Mouse (Mus musculus) brain, embryonic 14.5 days (tissue): Measurements from ENCODE around the gene Rufy1.

Source experiments
- CTCF ChIP-seq: fragments of 200-500 bp; IDR thresholded peaks from 2 replicates; pipeline ENCODE4 v1.5.1; 2012; ENCODE audit warnings: inconsistent platforms, mild to moderate bottlenecking, moderate library complexity, borderline replicate concordance; ENCODE audit not compliant: insufficient read depth, insufficient read length; ENCODE audit errors: extremely low read depth
- POLR2A ChIP-seq: fragments of 200-500 bp; IDR thresholded peaks from 2 replicates; pipeline ENCODE4 v1.6.1; 2012; ENCODE audit warnings: mild to moderate bottlenecking, inconsistent platforms, borderline replicate concordance; ENCODE audit not compliant: poor library complexity, insufficient read depth, insufficient read length, severe bottlenecking; ENCODE audit errors: extremely low read depth

DNA sequence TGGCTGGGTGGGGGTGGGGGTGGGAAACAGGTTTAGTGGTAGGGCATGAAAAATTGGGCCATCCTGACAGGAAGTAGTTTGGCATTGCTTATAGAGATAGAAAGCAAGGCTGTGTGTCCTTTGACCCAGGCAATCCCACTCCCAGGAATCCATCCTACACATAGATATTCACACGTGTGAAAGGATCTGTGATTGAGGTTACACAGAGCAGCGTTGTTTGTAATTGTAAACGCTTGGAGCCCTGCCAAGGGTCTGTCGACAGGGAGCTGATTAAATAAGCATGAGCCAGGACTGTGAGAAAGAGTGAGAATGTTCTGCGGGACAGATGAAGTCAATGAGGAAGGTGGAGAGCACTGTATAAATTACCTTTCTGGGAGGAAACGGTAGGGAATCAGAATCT is 46.0 kb upstream of the Rufy1 start:
- no peak for TF ChIP-seq CTCF
- TF ChIP-seq POLR2A, result no peak
